Mouse (Mus musculus) ES-E14 (cell line): Measurements from ENCODE around the gene Cep290.

ENCODE experiments used
- CHD2 ChIP-seq: IDR thresholded peaks from 2 replicates; pipeline ENCODE4 v1.6.1; 2014; ENCODE audit warnings: mild to moderate bottlenecking, low read depth, low read length, inconsistent platforms
- HCFC1 ChIP-seq: IDR thresholded peaks from 2 replicates; pipeline ENCODE4 v1.6.1; 2012; ENCODE audit warnings: low read length, inconsistent platforms, borderline replicate concordance; ENCODE audit not compliant: insufficient read depth
- MAFK ChIP-seq: IDR thresholded peaks from 2 replicates; pipeline ENCODE4 v1.6.1; 2014; ENCODE audit warnings: mild to moderate bottlenecking, low read depth, low read length, inconsistent platforms; ENCODE audit not compliant: insufficient read depth
- ZC3H11A ChIP-seq: IDR thresholded peaks from 2 replicates; pipeline ENCODE4 v1.6.1; 2012; ENCODE audit warnings: low read depth, mild to moderate bottlenecking, inconsistent platforms, low read length, borderline replicate concordance

DNA sequence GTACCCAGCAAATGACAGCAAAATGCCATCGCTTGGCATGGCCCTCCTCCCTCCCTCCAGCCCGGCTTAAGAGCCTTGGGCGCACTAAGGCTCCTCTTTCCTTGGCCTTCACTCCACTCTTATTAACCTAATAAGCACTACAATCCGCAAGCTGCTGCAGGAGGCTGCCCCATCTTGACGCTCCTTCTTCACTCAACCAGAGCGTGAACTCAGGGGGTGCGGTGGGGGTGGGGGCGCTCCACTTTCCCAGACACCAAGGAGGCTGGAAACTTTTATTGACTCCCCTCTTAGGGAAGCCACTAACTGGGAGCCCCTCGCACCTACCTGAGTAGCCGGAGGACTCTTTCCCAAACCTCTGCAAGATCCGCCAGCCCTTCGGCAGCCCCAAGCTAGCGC lies 659 bp upstream of the Cep290 start:
- TF ChIP-seq ZC3H11A (no peak), CHD2 (no peak), HCFC1 (no peak), MAFK (no peak)
